Mouse (Mus musculus): ENCODE measurements at regions not wholly inside any gene's neighbourhood (a gene's known extent, or its start where the extent isn't known, plus 50 kb on each side); places are given as distances from the start of the nearest gene placed in this dataset.

DNA sequence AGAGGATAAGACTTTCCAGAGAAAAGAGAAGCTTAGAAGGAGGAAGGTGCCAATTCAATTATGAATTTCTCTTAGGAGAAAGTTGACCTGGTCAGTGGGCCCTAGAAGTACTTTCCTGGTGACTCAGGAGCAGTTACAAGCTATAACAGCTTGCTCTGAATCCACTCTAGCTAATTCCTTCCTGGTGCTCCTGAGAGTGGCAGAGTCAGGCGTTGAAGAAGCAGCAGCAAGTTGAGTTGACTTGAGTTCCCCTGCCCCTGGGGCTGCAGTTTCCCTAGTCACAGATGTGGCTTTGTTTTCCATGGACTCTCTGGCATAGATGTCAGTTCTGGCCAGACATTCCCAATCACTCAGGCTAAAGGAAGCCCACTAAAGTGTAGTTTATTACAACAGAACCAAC is 85.9 kb downstream of the Osr1 start:
- in situ Hi-C loops (cut with MboI, MseI), result no loop called here

DNA sequence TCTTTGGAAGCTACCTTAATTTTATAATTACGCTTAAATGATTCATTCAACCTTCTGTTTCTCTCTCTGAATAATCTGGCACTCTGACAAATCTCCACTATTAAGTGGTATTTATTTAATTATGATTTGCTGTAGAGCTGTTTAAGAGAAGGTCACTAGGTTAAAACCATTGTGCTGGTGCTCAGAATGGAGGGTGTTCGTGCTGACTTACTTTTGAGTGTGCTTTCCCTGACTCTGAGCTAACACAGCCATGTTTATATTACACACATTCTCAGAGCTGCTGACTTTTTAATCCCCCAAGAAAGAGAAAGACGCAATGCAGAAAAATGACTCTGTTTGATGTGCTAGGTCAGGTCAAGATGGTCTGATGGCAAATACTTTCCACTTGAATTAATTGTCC is 86.4 kb downstream of the Osr1 start:
- in situ Hi-C loops (cut with MboI, MseI), result no loop called here

DNA sequence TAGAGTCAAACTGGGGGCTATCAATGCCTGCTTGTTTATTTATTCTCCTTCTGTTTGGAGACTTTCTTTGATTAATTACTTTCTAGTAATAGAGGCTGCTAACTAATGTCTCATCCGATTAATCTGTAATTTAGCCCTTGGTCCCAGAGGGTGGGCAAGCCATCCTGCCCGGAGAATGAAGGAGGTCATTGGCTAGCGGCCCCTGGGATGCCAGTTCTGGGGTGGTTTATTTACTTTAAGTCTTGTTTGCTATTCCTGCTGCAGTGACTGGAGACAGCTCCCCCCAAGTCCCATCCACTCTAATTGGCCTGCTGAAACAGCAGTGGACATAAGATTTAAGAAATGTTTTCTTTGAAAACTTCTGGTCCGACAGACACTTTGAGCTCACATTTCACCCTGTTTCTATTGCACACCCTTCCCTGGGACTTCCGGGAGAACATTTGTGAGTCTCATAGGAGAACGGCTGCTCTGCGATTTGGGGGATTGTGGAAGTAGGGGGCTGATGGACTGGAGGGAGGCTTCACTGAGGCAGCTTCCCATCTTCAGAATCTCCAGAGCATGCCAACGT is 87.4 kb downstream of the Osr1 start:
- in situ Hi-C loops (cut with MboI, MseI), result no loop called here

DNA sequence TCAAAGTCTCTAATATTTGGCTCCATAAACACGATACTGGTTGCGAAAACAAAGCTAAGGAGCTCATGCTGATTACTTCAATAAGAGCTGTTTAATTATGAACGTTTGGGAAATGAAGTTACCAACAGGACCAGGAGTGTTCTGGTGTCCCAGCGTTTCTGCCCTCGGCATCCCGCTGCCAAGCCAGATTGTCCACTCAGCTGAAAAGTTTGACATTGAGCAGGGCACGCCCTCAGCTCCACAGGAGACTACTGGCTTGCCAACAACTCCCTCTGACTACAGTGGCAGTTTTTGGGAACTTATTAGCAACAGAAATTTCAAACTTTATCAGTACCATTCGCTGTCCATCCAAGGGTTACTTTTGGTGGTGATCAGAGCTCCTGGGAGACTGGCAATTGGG is 87.9 kb downstream of the Osr1 start:
- in situ Hi-C loops (cut with MboI, MseI), result no loop called here

- in situ Hi-C loops (cut with MboI, MseI), result no loop called here
These were observed 90.4 kb downstream of the Osr1 start for GRCm38 (mm10) chr12:9660299-9660698.

GRCm38 (mm10) chr12:9688776-9689175 is 118.9 kb downstream of the Osr1 start:
- in situ Hi-C loops (cut with MboI, MseI), result no loop called here

DNA sequence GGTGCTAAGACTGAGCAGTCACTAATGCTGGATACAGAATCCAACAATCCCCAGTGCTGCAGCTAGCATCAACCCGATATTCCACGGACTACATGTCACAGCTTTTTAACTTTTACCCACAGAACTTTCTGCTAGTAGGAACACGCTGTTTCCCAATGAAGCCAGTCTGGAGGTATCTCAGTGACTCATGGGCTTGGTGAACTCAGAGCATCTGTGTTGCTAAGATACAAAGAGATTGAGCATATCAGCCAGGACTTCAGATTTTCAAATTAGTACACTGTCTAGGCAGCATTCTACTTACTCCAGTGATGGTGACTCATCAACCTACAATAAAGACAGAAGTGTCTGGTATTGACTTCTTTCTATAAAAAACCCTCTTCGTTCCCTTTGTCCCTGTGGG is 119.6 kb downstream of the Osr1 start:
- in situ Hi-C loops (cut with MboI, MseI), result no loop called here

DNA sequence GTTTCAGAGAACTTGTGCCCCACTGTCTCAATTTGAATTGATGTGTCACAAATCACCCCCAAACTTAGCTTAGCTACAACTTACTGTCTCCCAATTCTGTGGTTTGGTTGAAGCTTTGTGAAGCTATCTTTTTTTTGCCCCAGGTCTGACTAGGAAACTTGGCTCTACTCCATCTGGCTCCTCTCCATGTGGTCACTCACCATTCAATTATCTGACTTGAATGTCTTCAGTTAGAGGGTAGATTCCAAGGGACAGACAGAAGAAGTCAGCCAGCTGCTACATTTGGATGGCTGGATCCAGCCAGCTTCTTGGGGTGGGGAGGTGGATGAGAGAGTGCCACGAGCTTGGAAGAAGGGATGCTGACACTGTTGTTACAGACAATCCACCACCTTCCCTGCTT is 163.0 kb downstream of the Osr1 start:
- in situ Hi-C loops (cut with MboI, MseI), result no loop called here

GRCm38 (mm10) chr12:9744709-9745395 is 174.9 kb downstream of the Osr1 start:
- in situ Hi-C loops (cut with MboI, MseI), result no loop called here

- in situ Hi-C loops (cut with MboI, MseI), result no loop called here
These were observed 181.6 kb downstream of the Osr1 start for GRCm38 (mm10) chr12:9751261-9752078.

- in situ Hi-C loops (cut with MboI, MseI), result no loop called here
These were observed 182.1 kb downstream of the Osr1 start for GRCm38 (mm10) chr12:9752079-9752450.

GRCm38 (mm10) chr12:9756411-9756810 is 186.5 kb downstream of the Osr1 start:
- in situ Hi-C loops (cut with MboI, MseI), result no loop called here

DNA sequence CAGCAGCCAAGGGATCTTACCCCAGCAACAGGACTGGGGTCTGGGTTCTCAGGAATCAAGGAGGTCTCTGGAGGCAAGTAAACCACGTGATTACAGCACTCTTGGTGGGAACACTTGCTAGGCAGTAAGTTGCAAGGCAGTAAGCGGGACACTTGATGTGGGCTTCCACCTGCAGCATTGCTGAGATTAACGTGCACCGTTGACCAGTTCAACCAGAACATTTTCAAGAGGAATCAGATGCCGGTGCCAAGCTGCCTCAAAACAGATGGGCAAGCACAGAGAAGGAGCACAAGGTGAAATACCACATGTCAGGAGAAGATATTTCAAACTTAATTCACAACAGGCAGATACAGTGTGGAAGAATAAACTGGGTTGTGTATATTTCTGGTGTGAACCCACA is 190.9 kb downstream of the Osr1 start:
- in situ Hi-C loops (cut with MboI, MseI), result loop anchor here in 1 of 2 experiments (10.0 kb wide), 1 partner anchor 1384 kb away; no protein-coding TSS in a partner anchor

DNA sequence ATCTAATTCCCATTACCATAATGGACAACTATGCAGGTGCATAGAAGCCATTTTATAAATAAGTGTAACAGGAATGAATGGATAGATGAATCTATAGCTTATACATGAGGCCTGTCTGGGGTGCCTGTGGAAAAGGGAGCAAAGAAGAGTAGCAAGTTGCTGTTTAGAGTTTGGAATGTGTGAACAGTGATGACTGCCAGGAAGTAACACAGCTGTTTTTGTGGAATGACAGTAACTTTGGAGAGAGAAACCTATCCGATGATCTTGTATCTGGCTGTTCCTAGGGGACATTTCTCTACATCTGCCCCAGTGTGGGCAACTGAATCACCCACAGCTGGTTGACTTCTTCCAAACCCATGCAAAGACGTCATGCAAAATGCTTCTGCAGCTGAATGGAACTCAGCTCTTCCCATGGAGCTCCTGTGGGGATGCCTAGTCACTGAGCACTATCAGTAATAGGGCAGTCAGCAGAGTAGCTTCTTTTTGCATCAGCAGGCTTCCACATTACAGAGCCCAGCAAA is 192.4 kb downstream of the Osr1 start:
- in situ Hi-C loops (cut with MboI, MseI), result loop anchor here in 1 of 2 experiments (10.0 kb wide), 1 partner anchor 1382 kb away; no protein-coding TSS in a partner anchor

- in situ Hi-C loops (cut with MboI, MseI), result loop anchor here in 1 of 2 experiments (10.0 kb wide), 1 partner anchor 1382 kb away; no protein-coding TSS in a partner anchor
These were observed 192.9 kb downstream of the Osr1 start for GRCm38 (mm10) chr12:9762842-9763241.

DNA sequence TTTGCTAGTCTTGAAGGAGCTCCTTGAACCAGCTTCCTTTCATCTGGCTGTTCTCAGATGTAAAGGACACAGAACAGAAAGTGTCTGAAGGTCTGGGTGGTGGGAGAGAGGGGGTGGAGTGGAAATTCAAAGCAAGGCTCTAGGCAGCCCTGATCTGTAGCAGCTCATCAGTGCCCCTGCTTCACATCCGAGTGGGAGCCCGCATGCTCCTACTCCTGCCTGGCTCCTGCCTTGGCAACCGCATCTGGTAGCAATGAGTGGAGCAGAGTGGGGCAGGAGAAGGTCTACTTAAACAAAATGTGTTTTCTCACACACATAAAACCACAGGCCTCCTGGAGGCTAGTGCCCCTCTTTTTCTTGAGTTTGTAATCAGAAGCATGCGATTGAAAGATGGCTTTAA is 201.0 kb downstream of the Osr1 start:
- in situ Hi-C loops (cut with MboI, MseI), result no loop called here

- in situ Hi-C loops (cut with MboI, MseI), result no loop called here
These were observed 203.0 kb downstream of the Osr1 start for GRCm38 (mm10) chr12:9772875-9773274.

DNA sequence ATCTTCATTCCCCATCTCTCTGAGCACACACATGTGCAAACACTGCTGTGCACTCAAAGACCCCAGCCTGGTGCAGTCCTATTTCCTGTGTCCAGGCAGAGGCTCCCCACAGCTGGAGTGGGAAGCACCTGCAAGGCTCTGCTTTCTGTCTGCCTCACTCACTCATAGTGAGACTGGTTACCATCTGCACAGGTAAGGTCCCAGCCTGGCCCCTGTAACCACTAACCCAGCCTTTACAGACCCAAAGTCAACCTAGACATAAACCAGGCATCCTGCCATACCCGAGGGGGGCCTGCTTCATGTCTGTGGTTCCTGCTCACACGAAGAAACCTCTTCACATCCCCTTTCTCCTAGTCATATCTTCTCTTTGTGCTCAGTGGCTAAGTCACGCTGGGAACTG is 232.4 kb downstream of the Osr1 start:
- in situ Hi-C loops (cut with MboI, MseI), result no loop called here

- in situ Hi-C loops (cut with MboI, MseI), result no loop called here
These were observed 237.5 kb downstream of the Osr1 start for GRCm38 (mm10) chr12:9807406-9807805.

GRCm38 (mm10) chr12:9833273-9833672 is 263.4 kb downstream of the Osr1 start:
- in situ Hi-C loops (cut with MboI, MseI), result no loop called here

- in situ Hi-C loops (cut with MboI, MseI), result no loop called here
These were observed 269.4 kb downstream of the Osr1 start for GRCm38 (mm10) chr12:9839198-9839845.

- in situ Hi-C loops (cut with MboI, MseI), result no loop called here
These were observed 270.0 kb downstream of the Osr1 start for GRCm38 (mm10) chr12:9839949-9840348.
